Mouse (Mus musculus) cerebral cortex, adult 2 months (tissue): ENCODE measurements around the gene Gm3417.

Experiments
- WGBS: fragments of 180-500 bp; shearing (Covaris S2); methylation state at CpG from one replicate; pipeline ENCODE4 v1.1.7; 2018; 5-methylcytosine and 5-hydroxymethylcytosine counted together

Gene Gm3417

DNA sequence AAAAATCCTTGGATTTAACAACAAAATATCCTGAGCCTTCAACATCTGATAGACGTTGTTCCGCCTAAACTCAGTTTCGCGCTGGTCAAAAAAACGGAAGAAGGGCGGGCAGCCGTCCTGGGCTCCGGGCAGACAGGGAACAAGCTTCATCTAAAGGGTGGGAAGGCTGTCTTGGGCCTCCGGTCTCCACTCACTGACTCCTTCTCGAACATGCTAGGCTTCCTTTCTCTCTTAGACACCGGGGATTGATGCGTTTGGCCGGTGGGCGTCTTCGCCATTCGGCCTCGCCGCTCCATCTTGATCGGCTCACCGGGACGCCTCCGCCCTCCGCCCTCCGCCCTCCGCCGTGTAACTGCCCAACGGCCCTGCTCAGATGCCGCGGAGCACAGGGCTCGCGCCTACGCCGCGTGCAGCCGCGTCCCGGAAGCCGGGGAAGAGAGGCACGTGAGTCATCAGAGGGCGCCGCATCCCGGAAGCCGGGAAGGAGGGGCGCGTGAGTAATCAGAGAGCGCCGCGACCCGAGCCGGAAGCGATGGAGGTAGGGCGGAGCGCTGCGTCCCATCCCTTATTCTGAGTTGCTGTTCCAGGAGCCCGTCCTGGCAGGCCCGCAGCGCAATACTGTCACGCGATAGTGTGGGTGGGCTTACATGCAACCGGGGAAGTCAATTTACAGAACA is at the start of gene Gm3417, which contains the start of gene 9030025P20Rik:
TSS of gene Gm3417 (minus strand) at position 429 of the 677 bp plus-strand sequence.
TSS of gene 9030025P20Rik (plus strand) at position 107 of the 677 bp plus-strand sequence.
- no CpG with 5 or more reads among the region's 60 CpGs for WGBS

DNA sequence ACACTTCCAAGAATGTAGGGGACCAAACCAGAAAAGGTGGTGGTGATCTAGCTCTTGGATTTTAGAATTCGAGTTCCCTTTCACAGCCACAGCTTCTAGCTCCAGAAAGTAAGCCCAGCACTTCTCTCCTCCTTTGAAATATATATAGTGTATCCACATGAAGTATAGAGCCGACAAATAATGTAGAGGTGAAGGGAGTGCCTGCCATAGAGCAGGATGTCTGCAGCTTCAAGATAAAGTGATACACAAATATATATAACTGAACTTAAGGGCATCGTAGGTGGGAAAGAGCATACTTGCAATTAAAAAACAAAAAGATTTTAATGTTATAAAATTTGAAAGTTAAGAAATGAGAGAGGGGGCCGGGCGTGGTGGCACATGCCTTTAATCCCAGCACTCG is 46.9 kb upstream of the Gm3417 start:
- WGBS: no CpG with 5 or more reads among the region's 6 CpGs

DNA sequence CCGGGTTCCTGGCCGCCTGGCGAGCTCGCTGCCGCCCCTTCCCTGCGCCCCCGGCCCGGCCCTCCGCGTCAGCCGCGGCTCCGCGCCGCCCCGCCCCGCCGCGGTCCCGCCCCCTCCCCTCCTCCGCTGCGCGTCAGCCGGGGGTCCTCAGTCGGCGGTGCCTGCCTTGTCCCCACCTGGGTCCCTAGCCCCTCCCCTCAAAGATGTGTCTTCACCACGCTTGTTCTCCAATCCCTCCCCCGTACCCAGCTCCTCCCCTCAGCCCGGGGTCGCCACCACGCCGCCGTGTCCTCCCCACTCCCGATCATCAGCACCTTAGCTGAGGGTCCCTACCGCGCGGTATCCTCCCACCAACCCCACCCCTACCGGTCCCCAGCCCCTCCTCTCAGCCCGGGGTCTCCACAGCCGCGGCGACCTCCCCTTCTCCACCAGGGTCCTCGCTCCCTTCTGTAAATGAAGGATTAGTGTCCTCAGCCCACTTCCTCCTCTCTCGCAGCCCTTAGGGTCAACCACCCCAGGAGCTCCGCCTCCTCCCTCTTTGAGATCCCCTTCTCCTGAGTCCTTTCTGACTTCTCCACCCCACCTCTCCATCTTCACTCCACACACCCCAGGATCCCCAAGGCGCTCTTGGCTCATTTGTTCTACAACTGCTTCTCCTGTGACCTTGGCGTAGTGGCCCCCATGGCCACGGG is 46.1 kb upstream of the Gm3417 start:
- WGBS: no CpG with 5 or more reads among the region's 48 CpGs

DNA sequence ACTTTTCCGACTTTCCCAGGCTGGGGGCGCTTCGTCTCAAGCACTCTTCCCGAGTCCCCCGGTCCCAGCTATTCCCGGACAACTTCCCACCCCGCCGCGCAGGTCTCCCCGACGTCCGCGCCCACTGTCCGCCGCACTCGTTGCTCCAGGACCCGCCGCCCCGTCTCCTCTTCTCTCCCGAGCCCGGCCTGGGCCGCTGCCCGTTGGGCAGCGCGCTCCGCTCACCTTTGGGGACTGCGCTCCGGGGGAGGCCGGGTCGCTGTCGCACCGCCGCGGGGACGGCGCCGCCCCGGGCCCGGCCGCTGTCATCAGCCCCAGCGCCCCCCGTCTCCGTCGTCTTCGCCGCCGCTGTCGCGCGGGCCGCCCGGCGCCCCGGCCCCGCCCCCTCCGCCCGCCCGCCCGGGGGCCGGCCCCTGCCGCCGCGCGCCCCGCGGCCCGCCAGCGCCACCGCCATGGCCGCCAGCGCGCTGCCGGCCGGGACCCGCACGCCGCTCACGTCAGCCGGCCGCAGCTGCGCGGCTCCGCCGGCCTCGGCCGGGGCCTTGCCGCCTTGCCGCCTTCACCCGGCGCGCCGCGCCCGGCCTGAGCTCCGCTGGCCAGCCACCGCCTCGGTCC is 45.4 kb upstream of the Gm3417 start:
- WGBS: no CpG with 5 or more reads among the region's 97 CpGs

DNA sequence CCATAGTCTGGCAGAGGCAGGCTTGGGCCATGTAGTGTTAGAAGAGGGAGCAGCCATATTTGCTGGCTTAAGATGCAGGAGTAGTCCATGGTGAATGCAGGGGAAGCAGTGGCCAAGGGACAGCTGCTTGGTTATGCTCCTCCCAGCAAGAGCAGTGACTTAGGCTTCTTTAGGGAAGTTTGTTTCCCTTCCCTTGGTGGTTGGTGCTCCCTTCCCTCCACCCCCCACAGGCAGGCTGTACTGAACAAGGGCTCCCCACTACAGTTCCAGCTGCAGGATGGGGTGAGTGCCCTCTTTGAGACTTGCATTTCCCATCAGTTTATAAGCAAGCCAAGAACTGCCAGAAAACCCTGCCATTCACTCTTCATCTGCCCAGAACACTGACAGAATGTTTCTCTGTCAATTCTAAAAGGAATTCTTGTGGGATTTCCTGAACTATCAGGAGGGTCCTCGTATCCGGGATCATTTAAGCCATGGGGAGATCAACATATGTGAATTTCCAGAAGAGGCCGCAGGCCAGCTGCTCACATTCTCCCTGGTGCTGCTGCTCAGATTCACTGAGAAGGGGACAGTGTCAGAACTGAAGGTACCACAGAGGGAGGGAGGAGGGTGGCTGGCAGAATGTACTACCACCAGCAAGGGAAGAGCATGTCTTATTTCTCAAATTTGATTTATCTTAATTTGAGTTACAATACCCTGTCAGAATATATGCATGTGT is 43.1 kb upstream of the Gm3417 start:
- 66% methylated on average over 3 of the region's 3 CpGs for WGBS

DNA sequence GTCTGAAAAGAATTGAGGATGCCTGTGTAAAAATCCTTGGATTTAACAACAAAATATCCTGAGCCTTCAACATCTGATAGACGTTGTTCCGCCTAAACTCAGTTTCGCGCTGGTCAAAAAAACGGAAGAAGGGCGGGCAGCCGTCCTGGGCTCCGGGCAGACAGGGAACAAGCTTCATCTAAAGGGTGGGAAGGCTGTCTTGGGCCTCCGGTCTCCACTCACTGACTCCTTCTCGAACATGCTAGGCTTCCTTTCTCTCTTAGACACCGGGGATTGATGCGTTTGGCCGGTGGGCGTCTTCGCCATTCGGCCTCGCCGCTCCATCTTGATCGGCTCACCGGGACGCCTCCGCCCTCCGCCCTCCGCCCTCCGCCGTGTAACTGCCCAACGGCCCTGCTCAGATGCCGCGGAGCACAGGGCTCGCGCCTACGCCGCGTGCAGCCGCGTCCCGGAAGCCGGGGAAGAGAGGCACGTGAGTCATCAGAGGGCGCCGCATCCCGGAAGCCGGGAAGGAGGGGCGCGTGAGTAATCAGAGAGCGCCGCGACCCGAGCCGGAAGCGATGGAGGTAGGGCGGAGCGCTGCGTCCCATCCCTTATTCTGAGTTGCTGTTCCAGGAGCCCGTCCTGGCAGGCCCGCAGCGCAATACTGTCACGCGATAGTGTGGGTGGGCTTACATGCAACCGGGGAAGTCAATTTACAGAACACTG is 31.3 kb upstream of the Gm3417 start, which contains the start of gene Gm3435:
TSS of gene Gm3435 (plus strand) at position 471 of the 708 bp plus-strand sequence.
- no CpG with 5 or more reads among the region's 60 CpGs for WGBS

DNA sequence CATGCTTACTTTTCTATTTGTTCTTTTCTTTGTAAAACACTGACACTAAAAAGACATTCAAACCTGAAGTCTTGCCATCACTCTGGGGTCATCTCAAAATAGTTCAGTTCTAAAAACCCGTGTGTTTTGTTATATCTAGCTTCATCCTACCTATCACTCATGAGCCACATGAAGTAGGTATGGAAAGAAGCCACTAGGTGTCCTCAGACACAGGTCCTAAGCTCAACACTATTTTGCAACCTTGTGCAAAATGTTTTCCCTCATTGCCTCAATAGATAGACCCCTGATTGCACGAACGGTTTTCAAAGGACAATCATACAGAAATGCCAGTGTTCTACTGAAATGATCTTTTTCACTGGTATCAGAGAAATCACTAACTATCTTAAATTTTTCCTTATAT is 30.5 kb upstream of the Gm3417 start:
- WGBS: no CpG with 5 or more reads among the region's 3 CpGs

DNA sequence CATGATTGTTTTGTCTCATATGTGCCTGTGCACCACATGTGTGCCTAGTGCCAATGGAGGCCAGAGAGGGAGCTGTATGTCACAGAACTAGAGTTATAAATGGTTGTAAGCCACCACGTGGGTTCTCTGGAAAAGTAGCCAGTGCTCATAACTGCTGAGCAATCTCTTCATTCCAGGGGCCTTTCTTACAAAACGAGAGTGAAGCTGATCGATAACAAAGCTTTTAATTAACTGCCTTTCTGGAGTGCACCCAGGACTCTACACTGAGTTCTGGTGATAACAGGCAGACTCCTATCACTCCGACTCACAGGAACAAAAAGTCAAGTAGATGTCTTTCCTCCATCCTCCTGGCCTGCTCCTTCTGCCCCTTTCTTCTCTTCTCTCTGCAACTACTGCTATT is 21.5 kb upstream of the Gm3417 start:
- WGBS: no CpG with 5 or more reads among the region's 4 CpGs

DNA sequence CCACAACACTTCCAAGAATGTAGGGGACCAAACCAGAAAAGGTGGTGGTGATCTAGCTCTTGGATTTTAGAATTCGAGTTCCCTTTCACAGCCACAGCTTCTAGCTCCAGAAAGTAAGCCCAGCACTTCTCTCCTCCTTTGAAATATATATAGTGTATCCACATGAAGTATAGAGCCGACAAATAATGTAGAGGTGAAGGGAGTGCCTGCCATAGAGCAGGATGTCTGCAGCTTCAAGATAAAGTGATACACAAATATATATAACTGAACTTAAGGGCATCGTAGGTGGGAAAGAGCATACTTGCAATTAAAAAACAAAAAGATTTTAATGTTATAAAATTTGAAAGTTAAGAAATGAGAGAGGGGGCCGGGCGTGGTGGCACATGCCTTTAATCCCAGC is 15.6 kb upstream of the Gm3417 start:
- no CpG with 5 or more reads among the region's 5 CpGs for WGBS

DNA sequence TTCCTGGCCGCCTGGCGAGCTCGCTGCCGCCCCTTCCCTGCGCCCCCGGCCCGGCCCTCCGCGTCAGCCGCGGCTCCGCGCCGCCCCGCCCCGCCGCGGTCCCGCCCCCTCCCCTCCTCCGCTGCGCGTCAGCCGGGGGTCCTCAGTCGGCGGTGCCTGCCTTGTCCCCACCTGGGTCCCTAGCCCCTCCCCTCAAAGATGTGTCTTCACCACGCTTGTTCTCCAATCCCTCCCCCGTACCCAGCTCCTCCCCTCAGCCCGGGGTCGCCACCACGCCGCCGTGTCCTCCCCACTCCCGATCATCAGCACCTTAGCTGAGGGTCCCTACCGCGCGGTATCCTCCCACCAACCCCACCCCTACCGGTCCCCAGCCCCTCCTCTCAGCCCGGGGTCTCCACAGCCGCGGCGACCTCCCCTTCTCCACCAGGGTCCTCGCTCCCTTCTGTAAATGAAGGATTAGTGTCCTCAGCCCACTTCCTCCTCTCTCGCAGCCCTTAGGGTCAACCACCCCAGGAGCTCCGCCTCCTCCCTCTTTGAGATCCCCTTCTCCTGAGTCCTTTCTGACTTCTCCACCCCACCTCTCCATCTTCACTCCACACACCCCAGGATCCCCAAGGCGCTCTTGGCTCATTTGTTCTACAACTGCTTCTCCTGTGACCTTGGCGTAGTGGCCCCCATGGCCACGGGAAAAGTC is 14.7 kb upstream of the Gm3417 start:
- WGBS: no CpG with 5 or more reads among the region's 47 CpGs

DNA sequence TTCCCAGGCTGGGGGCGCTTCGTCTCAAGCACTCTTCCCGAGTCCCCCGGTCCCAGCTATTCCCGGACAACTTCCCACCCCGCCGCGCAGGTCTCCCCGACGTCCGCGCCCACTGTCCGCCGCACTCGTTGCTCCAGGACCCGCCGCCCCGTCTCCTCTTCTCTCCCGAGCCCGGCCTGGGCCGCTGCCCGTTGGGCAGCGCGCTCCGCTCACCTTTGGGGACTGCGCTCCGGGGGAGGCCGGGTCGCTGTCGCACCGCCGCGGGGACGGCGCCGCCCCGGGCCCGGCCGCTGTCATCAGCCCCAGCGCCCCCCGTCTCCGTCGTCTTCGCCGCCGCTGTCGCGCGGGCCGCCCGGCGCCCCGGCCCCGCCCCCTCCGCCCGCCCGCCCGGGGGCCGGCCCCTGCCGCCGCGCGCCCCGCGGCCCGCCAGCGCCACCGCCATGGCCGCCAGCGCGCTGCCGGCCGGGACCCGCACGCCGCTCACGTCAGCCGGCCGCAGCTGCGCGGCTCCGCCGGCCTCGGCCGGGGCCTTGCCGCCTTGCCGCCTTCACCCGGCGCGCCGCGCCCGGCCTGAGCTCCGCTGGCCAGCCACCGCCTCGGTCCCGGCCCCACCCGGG is 14.0 kb upstream of the Gm3417 start:
- no CpG with 5 or more reads among the region's 98 CpGs for WGBS

DNA sequence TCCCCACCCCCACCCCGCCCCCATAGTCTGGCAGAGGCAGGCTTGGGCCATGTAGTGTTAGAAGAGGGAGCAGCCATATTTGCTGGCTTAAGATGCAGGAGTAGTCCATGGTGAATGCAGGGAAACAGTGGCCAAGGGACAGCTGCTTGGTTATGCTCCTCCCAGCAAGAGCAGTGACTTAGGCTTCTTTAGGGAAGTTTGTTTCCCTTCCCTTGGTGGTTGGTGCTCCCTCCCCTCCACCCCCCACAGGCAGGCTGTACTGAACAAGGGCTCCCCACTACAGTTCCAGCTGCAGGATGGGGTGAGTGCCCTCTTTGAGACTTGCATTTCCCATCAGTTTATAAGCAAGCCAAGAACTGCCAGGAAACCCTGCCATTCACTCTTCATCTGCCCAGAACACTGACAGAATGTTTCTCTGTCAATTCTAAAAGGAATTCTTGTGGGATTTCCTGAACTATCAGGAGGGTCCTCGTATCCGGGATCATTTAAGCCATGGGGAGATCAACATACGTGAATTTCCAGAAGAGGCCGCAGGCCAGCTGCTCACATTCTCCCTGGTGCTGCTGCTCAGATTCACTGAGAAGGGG is 11.6 kb upstream of the Gm3417 start:
- 64% methylated on average over 4 of the region's 5 CpGs for WGBS

DNA sequence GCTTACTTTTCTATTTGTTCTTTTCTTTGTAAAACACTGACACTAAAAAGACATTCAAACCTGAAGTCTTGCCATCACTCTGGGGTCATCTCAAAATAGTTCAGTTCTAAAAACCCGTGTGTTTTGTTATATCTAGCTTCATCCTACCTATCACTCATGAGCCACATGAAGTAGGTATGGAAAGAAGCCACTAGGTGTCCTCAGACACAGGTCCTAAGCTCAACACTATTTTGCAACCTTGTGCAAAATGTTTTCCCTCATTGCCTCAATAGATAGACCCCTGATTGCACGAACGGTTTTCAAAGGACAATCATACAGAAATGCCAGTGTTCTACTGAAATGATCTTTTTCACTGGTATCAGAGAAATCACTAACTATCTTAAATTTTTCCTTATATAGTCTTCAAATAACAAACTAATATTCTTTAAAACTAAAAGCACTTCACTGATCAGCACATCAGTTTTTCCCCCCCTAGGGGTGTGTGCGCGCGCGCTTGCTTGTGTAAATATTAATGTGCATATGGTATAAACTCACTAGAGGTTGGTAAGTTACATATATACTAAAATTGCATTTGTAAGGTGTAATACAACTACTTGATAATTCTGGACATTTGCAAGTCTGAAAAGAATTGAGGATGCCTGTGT is 750 bp downstream of the Gm3417 start:
- WGBS: 0% methylated on average over 4 of the region's 7 CpGs

DNA sequence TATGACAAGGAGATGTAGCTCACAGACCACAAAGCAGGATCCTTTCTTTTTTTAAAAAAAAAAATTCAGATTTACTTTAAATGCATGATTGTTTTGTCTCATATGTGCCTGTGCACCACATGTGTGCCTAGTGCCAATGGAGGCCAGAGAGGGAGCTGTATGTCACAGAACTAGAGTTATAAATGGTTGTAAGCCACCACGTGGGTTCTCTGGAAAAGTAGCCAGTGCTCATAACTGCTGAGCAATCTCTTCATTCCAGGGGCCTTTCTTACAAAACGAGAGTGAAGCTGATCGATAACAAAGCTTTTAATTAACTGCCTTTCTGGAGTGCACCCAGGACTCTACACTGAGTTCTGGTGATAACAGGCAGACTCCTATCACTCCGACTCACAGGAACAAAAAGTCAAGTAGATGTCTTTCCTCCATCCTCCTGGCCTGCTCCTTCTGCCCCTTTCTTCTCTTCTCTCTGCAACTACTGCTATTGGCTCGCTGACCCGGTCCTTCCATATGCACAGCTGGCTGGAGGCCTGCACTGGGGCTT is 10.1 kb downstream of the Gm3417 start:
- no CpG with 5 or more reads among the region's 6 CpGs for WGBS

DNA sequence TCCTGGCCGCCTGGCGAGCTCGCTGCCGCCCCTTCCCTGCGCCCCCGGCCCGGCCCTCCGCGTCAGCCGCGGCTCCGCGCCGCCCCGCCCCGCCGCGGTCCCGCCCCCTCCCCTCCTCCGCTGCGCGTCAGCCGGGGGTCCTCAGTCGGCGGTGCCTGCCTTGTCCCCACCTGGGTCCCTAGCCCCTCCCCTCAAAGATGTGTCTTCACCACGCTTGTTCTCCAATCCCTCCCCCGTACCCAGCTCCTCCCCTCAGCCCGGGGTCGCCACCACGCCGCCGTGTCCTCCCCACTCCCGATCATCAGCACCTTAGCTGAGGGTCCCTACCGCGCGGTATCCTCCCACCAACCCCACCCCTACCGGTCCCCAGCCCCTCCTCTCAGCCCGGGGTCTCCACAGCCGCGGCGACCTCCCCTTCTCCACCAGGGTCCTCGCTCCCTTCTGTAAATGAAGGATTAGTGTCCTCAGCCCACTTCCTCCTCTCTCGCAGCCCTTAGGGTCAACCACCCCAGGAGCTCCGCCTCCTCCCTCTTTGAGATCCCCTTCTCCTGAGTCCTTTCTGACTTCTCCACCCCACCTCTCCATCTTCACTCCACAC is 16.9 kb downstream of the Gm3417 start:
- no CpG with 5 or more reads among the region's 44 CpGs for WGBS

DNA sequence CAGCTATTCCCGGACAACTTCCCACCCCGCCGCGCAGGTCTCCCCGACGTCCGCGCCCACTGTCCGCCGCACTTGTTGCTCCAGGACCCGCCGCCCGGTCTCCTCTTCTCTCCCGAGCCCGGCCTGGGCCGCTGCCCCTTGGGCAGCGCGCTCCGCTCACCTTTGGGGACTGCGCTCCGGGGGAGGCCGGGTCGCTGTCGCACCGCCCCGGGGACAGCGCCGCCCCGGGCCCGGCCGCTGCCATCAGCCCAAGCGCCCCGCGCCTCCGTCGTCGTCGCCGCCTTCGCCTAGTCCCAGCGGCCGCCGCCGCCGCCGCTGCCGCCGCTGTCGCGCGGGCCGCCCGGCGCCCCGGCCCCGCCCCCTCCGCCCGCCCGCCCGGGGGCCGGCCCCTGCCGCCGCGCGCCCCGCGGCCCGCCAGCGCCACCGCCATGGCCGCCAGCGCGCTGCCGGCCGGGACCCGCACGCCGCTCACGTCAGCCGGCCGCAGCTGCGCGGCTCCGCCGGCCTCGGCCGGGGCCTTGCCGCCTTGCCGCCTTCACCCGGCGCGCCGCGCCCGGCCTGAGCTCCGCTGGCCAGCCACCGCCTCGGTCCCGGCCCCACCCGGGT is 17.5 kb downstream of the Gm3417 start, which contains the start of gene Phf10:
TSS of gene Phf10 (minus strand) at position 323 of the 606 bp plus-strand sequence.
- 6% methylated on average over 53 of the region's 100 CpGs for WGBS

DNA sequence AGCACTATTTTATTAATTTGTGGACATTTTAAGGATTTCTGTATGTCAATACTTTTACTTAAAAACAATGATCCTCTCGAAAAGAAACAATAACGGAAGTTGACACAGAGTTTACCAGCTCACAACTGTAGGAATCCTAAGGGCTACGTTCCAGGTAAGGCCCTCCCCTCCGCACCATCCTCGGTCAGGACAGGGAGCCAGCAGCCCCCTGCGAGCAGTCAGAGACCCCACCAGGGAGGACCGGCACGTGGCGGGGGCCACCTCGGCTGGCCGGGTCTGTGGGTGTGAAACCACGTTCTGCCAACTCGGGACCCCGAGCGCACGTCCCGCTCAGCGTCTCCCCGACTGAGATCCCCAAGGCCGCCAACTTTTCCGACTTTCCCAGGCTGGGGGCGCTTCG is 18.1 kb downstream of the Gm3417 start:
- WGBS: under 1% methylated on average over 21 of the region's 23 CpGs

DNA sequence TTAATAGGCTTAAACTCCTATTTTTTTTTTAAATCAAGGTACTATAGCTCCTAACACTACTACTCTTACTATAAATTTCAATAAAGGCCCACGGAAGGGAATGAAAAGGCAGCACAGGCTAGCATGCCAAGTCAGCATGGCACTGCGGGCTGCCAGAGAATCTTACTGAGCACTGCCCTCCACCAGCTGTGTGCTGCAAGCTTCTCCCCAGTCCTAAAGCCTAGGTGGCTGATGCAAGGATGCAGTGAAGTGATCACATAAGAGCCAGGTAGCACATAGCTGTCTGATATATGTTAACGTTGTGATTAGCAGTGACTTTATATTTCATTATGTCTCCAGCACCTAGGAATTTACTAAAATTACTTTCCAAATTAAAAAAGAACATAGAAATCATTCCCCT is 18.6 kb downstream of the Gm3417 start:
- WGBS: 8% methylated on average over 3 of the region's 3 CpGs
